Mouse (Mus musculus) heart, postnatal 0 days (tissue): ENCODE results near the gene Grb14.

ENCODE experiments used
- CTCF ChIP-seq: IDR thresholded peaks from 2 replicates; pipeline ENCODE4 v1.5.1; 2016; ENCODE audit warnings: antibody characterized with exemption, control low read depth, low read depth
- EP300 ChIP-seq: IDR thresholded peaks from 2 replicates; pipeline ENCODE4 v1.6.1; 2016; ENCODE audit warnings: antibody characterized with exemption, low read depth

DNA sequence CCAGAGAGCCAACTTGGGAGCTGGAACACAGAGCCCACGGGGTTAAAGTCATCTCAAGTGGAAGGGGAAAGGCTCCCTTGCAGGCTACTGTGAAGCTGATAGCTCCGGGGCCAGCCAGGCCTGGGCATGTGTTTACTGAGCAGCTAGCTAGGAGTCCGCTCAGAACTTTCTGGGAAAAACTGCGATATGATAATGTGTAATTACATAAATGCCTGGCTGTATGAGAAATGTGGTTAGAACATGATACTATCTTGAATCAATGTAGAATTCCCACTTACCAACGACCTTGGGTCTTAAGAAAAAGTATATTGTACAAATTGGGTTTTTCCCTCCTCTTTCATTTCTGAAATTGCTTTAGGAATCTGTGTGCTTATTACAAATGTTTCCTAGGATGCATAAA lies 53.0 kb downstream of the Grb14 start:
- TF ChIP-seq CTCF, result no peak
- no peak for TF ChIP-seq EP300
